In the genomic region with DNA sequence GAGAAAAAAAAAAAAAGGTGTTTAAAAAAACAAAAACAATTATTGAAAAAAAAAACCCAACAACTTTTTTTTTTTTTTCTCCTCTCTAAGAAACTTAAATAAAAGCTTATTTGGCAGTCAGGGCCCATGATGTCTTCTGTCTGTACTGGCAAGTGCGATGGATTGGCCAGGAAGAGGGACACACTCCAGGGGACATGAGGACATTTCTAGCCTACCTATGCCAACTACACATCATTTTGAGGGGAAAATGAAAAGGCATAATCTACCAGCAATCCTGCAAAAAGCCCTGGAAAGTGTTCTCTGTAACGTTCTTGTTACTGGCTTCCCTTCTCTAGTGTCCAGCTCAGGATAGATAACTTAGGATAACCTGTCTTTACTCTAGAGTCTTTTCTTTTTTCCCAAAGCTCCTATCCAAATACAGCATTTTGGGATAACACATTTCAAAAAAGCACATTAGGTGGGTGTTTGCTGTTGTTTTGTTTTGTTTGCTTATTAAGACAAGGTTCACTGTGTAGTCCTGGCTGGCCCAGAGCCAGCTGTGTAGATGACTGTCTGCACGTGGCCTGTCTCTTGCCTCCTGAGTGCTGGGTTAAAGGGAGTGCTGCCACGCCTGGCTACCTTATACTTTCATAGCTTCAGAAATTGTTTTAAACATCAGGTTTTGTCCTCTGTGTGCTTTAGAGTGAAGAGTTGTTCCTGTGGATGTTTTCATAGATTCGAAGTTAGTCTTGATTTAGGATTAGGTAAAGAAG, we compare ENCODE assay signal across 11 mouse cellular contexts. TPM values are rescaled to one million over a fixed set of nuclear protein-coding genes. Genes with fewer than 3 reads are reported as not detected.
DNase-seq lines count a peak whose midpoint lies in the region; ATAC-seq and TF ChIP-seq lines count a peak whose summit lies in the region.
"Had no signal": no experiment of that assay in that cellular context is flagged by ENCODE, and none has a peak within 500 bp of the region (broad histone marks: within the 10 kb centered on the region; RNA-seq: fewer than 3 reads in every experiment).

No protein-coding gene starts in this region.

- H3K4me3 ChIP-seq in lung, postnatal 0 days (ENCODE audit: low read depth, low read length): no peak overlapping the region
- H3K4me3 ChIP-seq in stomach, postnatal 0 days (ENCODE audit: low read depth, low read length): no peak overlapping the region
- H3K4me3 ChIP-seq: embryonic facial prominence, embryonic 12.5 days; forebrain, embryonic 15.5 days had no signal

- no peaks in the 10 kb centered on the region for H3K9me3 ChIP-seq in lung, postnatal 0 days (ENCODE audit: low read length)
- H3K9me3 ChIP-seq in stomach, postnatal 0 days (ENCODE audit: control insufficient read depth, low read length): no peaks in the 10 kb centered on the region
- H3K9me3 ChIP-seq: embryonic facial prominence, embryonic 12.5 days; forebrain, embryonic 15.5 days had no signal

- H3K4me1 ChIP-seq in lung, postnatal 0 days (ENCODE audit: insufficient read depth, low read depth, low read length): peaks cover 10% of the 10 kb centered on the region; the same call in 1 of the 2 replicates
- H3K4me1 ChIP-seq in stomach, postnatal 0 days (replicated peaks; ENCODE audit: control insufficient read depth, insufficient read depth): 0 out of 2 replicates have a peak, but pooled peaks cover 4% of the 10 kb centered on the region

- no peak for TF ChIP-seq CTCF in lung, postnatal 0 days (IDR thresholded peaks at IDR 0.05)
- no peak for TF ChIP-seq CTCF in stomach, postnatal 0 days (IDR thresholded peaks at IDR 0.05; ENCODE audit: low read depth)

- 43% methylated on average over 5 of the region's 5 CpGs for WGBS in lung, postnatal 0 days
- WGBS in stomach, postnatal 0 days: 54% methylated on average over 5 of the region's 5 CpGs

- TF ChIP-seq EP300 in lung, postnatal 0 days (IDR thresholded peaks at IDR 0.05): no peak
- TF ChIP-seq EP300 in stomach, postnatal 0 days (optimal IDR thresholded peaks at IDR 0.05): no peak

- H3K36me3 ChIP-seq in lung, postnatal 0 days (ENCODE audit: insufficient read depth, low read length): no peaks in the 10 kb centered on the region
- H3K36me3 ChIP-seq in stomach, postnatal 0 days (ENCODE audit: control insufficient read depth, insufficient read depth, low read length): no peaks in the 10 kb centered on the region
- H3K36me3 ChIP-seq: embryonic facial prominence, embryonic 12.5 days; forebrain, embryonic 15.5 days had no signal

- H3K4me2 ChIP-seq in lung, postnatal 0 days (replicated peaks; ENCODE audit: low read depth, low read length): no peak overlapping the region
- no peak overlapping the region for H3K4me2 ChIP-seq in stomach, postnatal 0 days (replicated peaks; ENCODE audit: low read depth)
- H3K4me2 ChIP-seq: embryonic facial prominence, embryonic 12.5 days; forebrain, embryonic 15.5 days had no signal

- ATAC-seq in lung, postnatal 0 days: no peak
- no peak for ATAC-seq in stomach, postnatal 0 days (ENCODE audit: low FRiP score, low TSS enrichment)
- ATAC-seq: forebrain, embryonic 15.5 days had no signal

- DNase-seq in heart, adult 11 months: peak; percentile 89
- no peak for DNase-seq in heart, postnatal 4 days
- no peak for DNase-seq in lung, postnatal 0 days (ENCODE audit: low spot score)
- no peak for DNase-seq in lung, adult 18-20 months
- peak; percentile 38 for DNase-seq in kidney, postnatal 14 days
- peak; percentile 40 for DNase-seq in stomach, postnatal 0 days (ENCODE audit: low spot score)
- no peak for DNase-seq in right cerebral cortex, postnatal 10 days (ENCODE audit: low spot score in 2 of 2)
- DNase-seq: lung, postnatal 14 days had no signal

- no peaks in the 10 kb centered on the region for H3K27me3 ChIP-seq in lung, postnatal 0 days (replicated peaks; ENCODE audit: insufficient read depth, low read length)
- no peaks in the 10 kb centered on the region for H3K27me3 ChIP-seq in stomach, postnatal 0 days (ENCODE audit: control insufficient read depth, insufficient read depth, low read length)
- H3K27me3 ChIP-seq: CH12.LX; embryonic facial prominence, embryonic 12.5 days; forebrain, embryonic 15.5 days had no signal

- peak overlapping the region; percentile 76 for H3K27ac ChIP-seq in lung, postnatal 0 days (ENCODE audit: low read length)
- peak overlapping the region; percentile 56; the same call in 1 of the 2 replicates for H3K27ac ChIP-seq in stomach, postnatal 0 days (replicated peaks)
- H3K27ac ChIP-seq: embryonic facial prominence, embryonic 12.5 days; forebrain, embryonic 15.5 days had no signal

- no peak overlapping the region for H3K9ac ChIP-seq in lung, postnatal 0 days (replicated peaks; ENCODE audit: low read depth)
- no peak overlapping the region for H3K9ac ChIP-seq in stomach, postnatal 0 days (ENCODE audit: low read length)
- H3K9ac ChIP-seq: embryonic facial prominence, embryonic 12.5 days; forebrain, embryonic 15.5 days had no signal

RNA-seq across cellular contexts. Expression of gene Cnst, which starts 7.2 kb away (rescaled TPM):
- total RNA-seq in heart, postnatal 4 days (2021): 10 to 100 TPM; 31.6 to 31.8 TPM
- 13.8 and 16.8 TPM in 2 replicates for polyA plus RNA-seq in lung, postnatal 0 days (2015; fragmentation: Nextera tagmentation; extraction: Ambion mirVana)
- 8.8 and 9.9 TPM in 2 replicates for polyA plus RNA-seq in stomach, postnatal 0 days (2015; fragmentation: Nextera tagmentation; extraction: Ambion mirVana)

RNA-seq across cellular contexts. Expression of gene Tfb2m, which starts 7.3 kb away (rescaled TPM):
- 10 to 100 TPM; 23.0 to 25.1 TPM for total RNA-seq in heart, postnatal 4 days (2021)
- 22.3 and 26.1 TPM in 2 replicates for polyA plus RNA-seq in lung, postnatal 0 days (2015; fragmentation: Nextera tagmentation; extraction: Ambion mirVana)
- polyA plus RNA-seq in stomach, postnatal 0 days (2015; fragmentation: Nextera tagmentation; extraction: Ambion mirVana): 28.7 and 31.6 TPM in 2 replicates

RNA-seq across cellular contexts. Expression of gene Smyd3, which starts 35.5 kb away (rescaled TPM):
- total RNA-seq in heart, postnatal 4 days (2021): 1 to 10 TPM; 8.0 to 8.4 TPM
- 5.8 and 6.5 TPM in 2 replicates for polyA plus RNA-seq in lung, postnatal 0 days (2015; fragmentation: Nextera tagmentation; extraction: Ambion mirVana)
- polyA plus RNA-seq in stomach, postnatal 0 days (2015; fragmentation: Nextera tagmentation; extraction: Ambion mirVana): 10.5 and 12.1 TPM in 2 replicates

Comparison
In these comparisons a context has a peak if more than half of its experiments do, and no peak if none do; other contexts are left out.
1. DNase-seq: peak in heart, adult 11 months (single experiment), kidney, postnatal 14 days (single experiment) and stomach, postnatal 0 days (single experiment); none in heart, postnatal 4 days (single experiment), lung, postnatal 0 days (single experiment), lung, adult 18-20 months (0 of 2) and right cerebral cortex, postnatal 10 days (0 of 2).